ENCODE assay signal across 40 mouse cellular contexts in the genomic region with DNA sequence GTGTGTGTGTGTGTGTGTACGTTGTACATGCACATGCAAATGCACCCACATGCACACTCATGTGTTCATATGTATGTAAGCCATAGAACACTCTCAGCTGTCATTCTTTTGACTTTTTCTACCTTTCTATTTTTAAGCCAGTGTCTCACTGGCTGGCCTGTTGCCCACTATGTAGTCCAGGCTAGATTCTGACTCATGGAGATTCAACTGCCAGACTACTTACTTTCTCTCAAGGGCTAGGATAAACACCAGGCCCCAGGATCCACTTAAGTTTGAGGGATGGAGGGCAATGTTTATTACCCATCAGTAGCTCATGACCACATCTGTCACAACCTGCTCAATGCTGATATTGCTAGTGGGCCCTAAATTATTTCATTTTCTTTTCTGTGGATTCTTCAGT. TPM values are rescaled to one million over a fixed set of nuclear protein-coding genes. Genes with fewer than 3 reads are reported as not detected.
"Had no signal": no experiment of that assay in that cellular context is flagged by ENCODE, and none has a peak within 500 bp of the region (broad histone marks: within the 10 kb centered on the region; RNA-seq: fewer than 3 reads in every experiment).

No protein-coding gene starts in this region.

- DNase-seq: left cerebral cortex, postnatal 4 days; liver; liver, embryonic 13.5 days; liver, postnatal 0 days; lung, adult 18-20 months; lung, adult 2 months; lung, embryonic 14.5 days; lung, postnatal 10 days; lung, postnatal 14 days; lung, postnatal 36 days; lung, postnatal 4 days; midbrain, embryonic 14.5 days had no signal

- H3K27me3 ChIP-seq: limb, embryonic 12.5 days; limb, embryonic 13.5 days; liver, embryonic 12.5 days; liver, embryonic 13.5 days; liver, embryonic 15.5 days; lung, embryonic 15.5 days; megakaryocyte, embryonic 14.5 days; midbrain, embryonic 12.5 days; midbrain, embryonic 13.5 days; midbrain, embryonic 15.5 days; neural tube, embryonic 12.5 days had no signal

- H3K27ac ChIP-seq: limb, embryonic 10.5 days; limb, embryonic 12.5 days; limb, embryonic 13.5 days; limb, embryonic 15.5 days; liver, embryonic 12.5 days; liver, embryonic 13.5 days; liver, embryonic 14.5 days; liver, embryonic 15.5 days; lung, embryonic 15.5 days; macrophage; midbrain, embryonic 10.5 days; midbrain, embryonic 12.5 days; midbrain, embryonic 13.5 days; midbrain, embryonic 15.5 days; neural tube, embryonic 12.5 days had no signal

- ATAC-seq: liver, embryonic 12.5 days; liver, postnatal 0 days; lung, postnatal 0 days; midbrain, embryonic 13.5 days; midbrain, embryonic 15.5 days; midbrain, embryonic 16.5 days had no signal

- H3K36me3 ChIP-seq: limb, embryonic 10.5 days; limb, embryonic 12.5 days; limb, embryonic 13.5 days; limb, embryonic 15.5 days; liver, embryonic 12.5 days; liver, embryonic 13.5 days; liver, embryonic 15.5 days; lung, embryonic 15.5 days; midbrain, embryonic 10.5 days; midbrain, embryonic 12.5 days; midbrain, embryonic 13.5 days; midbrain, embryonic 15.5 days; neural tube, embryonic 12.5 days had no signal

- H3K4me1 ChIP-seq: limb, embryonic 10.5 days; limb, embryonic 12.5 days; limb, embryonic 13.5 days; limb, embryonic 15.5 days; liver, embryonic 12.5 days; liver, embryonic 13.5 days; liver, embryonic 15.5 days; lung, embryonic 15.5 days; megakaryocyte, embryonic 14.5 days; midbrain, embryonic 10.5 days; midbrain, embryonic 12.5 days; midbrain, embryonic 13.5 days; midbrain, embryonic 15.5 days; neural tube, embryonic 12.5 days had no signal

- H3K9ac ChIP-seq: limb, embryonic 12.5 days; limb, embryonic 13.5 days; limb, embryonic 15.5 days; liver, embryonic 12.5 days; liver, embryonic 13.5 days; liver, embryonic 14.5 days; liver, embryonic 15.5 days; liver, postnatal 0 days; lung, embryonic 14.5 days; lung, embryonic 15.5 days; midbrain, embryonic 12.5 days; midbrain, embryonic 13.5 days; midbrain, embryonic 15.5 days; neural tube, embryonic 12.5 days had no signal

- H3K4me3 ChIP-seq: limb, embryonic 10.5 days; limb, embryonic 12.5 days; limb, embryonic 13.5 days; limb, embryonic 15.5 days; liver, embryonic 12.5 days; liver, embryonic 13.5 days; liver, embryonic 15.5 days; lung, embryonic 15.5 days; megakaryocyte, embryonic 14.5 days; midbrain, embryonic 10.5 days; midbrain, embryonic 12.5 days; midbrain, embryonic 13.5 days; midbrain, embryonic 15.5 days; myocyte; neural tube, embryonic 12.5 days had no signal

RNA-seq across cellular contexts. Expression of a gene that starts 8.1 kb away (rescaled TPM):
- total RNA-seq: left cerebral cortex, postnatal 36 days; liver, adult 2 months; megakaryocyte progenitor cell, adult 5-6 weeks; megakaryocyte, adult 5-6 weeks; megakaryocyte-erythroid progenitor cell, adult 5-6 weeks; monocyte, adult 5-6 weeks had no signal
- polyA plus RNA-seq: limb, embryonic 10.5 days; liver, adult 2 months; liver, embryonic 11.5 days; liver, embryonic 12.5 days; liver, embryonic 13.5 days; liver, embryonic 14.5 days; liver, embryonic 15.5 days; liver, embryonic 16.5 days; liver, postnatal 0 days; lung, adult 2 months; lung, embryonic 14.5 days; lung, embryonic 15.5 days; lung, embryonic 16.5 days; lung, postnatal 0 days; macrophage; myocyte; neural tube, embryonic 11.5 days; neural tube, embryonic 12.5 days had no signal
